Mouse (Mus musculus) frontal cortex, postnatal 10 days (tissue): ENCODE measurements at regions not wholly inside any gene's neighbourhood (a gene's known extent, or its start where the extent isn't known, plus 50 kb on each side); places are given as distances from the start of the nearest gene placed in this dataset.

Source experiments
- DNase-seq, 2 experiments: peaks; one replicate each; pipeline ENCODE4 v3.0.0; 2022; ENCODE audit warnings: low spot score in 2 of 2, mixed read lengths in 1 of 2

DNA sequence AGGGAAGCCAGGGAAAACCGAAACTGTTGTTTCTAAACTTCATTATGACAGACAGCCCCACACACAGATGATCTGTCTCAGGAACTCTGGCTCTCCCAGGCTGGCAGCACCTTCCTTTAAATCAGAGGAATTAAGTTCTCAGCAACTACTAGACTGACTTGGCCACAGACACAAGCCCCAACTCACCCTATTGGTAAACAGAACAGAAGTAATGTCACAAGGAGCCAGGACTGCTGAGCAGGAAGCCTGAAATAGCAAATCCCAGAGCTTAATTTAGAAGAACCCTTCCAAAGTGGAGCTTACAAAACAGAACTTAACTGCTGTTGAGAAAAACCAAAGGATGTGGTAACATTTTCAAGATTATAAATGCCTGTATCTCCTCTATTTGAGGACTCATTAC, 174.8 kb downstream of the Nfkbiz start:
- DNase-seq: no peak

DNA sequence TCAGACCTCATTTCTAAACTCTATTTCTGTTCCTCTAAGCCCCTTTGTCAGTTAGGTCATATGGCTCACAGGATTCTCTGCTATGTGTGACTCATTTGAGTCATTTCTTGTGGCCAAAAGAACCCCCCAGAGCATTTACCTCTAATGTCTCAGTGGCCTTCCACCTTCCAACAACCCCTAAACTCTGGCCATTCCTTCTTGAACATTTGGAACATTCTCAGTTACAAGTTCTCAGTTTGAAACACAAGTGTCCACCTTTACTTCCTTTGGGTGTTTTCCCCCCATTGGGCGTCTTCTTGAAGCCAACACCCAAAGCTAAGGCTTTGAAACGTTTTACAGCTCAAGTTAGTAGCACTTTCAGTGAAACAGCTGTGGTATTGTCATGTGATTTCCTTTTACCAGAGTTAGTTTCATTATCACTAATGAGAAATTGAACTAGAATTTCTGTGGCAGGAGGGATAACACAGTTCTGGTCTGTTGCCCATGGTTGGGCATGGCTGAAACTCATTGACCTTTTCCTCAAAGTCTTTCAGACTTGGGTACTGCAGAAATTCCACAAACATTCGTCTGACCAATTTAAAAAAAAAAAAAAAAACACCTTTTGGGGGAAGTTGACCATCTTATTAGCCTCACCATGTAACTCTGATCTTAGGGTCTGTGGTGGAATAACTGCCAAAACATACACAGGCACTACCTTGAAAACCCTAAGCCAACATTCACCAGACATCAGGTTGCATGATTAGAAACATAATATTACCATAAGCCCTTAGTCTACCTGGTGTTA, 201.8 kb downstream of the Nfkbiz start:
- DNase-seq: no peak

DNA sequence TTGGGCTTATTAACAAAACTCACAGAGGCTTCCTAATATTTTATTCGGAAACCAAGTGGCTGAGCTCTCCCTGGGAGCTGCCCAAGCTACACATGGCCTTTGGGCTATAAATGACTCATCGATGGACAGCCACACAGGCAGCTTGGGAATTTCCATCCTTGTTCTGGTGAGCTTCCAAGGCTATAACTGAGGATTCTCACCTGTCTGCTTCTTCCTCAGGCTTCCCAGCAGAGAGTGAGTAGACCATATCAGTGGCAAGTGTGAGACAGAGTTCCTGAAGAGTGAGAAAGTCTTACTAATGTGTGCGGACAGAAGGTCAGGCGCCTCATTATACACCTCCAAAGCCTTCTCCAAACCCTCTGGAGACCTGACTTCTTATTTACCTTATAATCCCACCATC, 202.5 kb downstream of the Nfkbiz start:
- DNase-seq: no peak

DNA sequence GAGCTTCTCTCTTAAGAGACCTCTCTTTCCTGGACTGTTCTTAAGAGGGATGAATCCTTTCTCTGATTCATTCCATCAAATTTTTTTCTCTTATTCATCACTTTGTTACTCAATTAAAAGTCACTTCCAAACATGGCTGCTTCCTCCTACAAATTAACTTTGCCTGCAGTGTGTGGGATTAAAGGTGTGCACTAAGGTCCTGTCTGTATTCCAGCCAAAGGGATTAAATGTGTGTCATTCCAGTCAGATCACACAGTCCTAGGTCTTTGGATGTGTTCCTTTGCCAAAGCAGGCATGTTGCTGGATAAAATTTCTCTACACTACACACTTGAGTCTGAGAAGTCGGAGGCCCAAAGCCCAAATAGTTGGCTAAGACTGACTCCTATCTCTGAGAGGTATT, 204.0 kb downstream of the Nfkbiz start:
- DNase-seq: no peak

DNA sequence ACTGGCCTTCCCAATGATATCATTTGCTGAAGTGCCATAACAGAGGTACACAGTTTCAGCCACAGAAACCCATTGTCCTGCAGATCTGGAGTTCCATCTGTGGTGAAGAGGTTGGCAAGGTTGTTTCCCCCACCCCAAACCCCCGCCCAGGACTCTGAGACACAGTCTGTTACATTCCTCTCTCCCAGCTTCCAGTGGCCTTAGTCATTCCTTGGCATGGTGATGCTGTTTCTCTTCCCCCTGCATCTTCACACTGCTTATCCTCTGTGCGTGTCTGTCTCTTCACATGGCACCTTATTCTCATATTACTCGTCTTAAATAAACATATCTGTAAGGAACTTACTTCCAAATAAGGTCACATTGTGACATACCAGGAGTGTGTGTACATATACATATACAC, 206.5 kb downstream of the Nfkbiz start:
- no peak for DNase-seq

DNA sequence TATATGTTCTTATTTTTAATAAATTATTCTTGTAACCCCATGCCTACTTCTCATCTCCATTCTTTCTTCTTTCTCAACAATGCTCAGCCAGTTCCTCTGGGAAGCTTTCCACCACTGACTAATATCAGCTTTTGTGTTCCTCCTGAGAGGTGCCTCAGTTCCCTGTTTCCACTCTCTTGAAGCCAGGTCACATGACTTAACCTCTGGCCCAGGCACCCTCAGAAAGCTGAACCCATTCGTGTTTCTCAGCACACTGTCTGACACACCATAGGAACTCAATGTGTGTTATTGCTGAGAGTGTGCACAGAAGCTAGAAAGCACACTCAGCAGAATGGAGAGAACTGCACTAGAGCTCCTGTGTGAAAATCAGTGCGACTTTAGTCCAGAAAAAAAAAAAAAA, 207.1 kb downstream of the Nfkbiz start:
- DNase-seq: no peak

DNA sequence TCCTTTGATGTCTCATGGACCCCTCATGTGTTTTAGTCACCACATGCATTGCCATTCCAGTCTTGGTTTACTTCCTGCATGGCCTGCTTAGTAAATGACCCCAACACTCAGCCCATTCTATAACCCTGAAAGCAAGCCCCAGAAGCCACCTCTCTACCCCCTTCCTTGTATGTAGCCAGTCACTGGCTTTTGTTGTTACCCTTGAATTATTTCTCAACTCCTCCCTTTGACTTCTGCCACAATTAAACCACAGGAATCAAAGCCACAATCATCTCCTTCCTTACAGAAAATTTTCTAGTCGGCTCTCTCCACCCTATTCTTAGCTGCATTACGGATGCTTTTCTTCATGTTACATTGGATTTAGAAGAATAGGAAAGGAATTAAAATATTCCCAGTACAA, 207.7 kb downstream of the Nfkbiz start:
- DNase-seq: no peak

DNA sequence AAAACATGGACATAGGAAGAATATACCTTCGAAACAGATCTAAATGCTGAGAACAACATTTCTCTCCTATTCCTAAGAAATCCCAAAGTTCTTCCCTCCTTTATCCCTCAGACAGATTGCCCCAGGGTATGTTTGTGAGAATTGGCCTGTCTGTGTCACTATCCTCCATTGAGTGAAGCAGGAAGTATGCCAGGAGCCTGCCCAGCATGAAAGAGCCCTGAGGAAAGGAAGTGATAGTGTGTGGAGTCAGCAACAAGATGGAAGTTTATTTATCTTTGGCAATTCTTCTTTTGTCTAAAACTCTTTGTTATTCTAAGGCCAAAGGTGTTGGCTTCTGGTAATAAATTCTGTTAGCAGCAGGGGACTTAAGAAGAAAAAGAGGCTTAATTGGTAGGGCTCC, 211.2 kb downstream of the Nfkbiz start:
- no peak for DNase-seq

DNA sequence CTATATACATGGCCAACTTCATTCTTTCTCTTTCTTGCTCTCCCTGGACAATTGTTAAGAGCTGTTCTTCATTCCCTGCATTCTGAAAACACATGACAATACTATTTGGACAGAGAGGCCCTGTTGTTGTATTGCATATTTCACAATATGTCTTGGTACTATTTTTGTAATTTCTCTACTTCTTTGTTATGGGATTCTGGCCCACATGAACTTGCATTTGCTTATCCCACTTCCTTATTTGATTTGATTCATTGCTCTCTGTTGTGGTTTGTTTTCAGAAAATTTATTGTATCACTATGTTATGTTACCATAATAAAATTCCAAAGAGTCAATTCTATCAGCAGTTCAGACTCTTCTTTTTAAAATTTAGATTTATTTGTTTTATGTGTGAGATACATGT, 215.3 kb downstream of the Nfkbiz start:
- no peak for DNase-seq

DNA sequence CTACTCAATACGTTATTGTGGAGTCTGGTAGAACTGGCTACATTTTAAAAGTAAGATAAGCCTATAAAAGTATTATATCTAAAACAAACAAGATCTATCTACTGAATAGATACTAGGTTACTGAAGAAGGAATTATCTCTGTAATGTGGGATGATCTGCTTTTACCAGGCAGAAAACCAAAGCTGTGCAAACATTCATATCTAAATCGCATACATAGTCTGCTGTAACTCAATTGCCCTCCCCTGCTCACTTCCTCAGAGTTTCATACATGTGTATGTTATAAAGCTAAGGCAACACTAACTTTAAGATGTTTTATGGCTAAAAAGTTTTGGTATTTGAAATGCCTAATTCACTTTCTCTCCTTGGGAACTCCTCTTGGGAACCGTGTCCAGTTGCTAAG, 219.0 kb downstream of the Nfkbiz start:
- no peak for DNase-seq

DNA sequence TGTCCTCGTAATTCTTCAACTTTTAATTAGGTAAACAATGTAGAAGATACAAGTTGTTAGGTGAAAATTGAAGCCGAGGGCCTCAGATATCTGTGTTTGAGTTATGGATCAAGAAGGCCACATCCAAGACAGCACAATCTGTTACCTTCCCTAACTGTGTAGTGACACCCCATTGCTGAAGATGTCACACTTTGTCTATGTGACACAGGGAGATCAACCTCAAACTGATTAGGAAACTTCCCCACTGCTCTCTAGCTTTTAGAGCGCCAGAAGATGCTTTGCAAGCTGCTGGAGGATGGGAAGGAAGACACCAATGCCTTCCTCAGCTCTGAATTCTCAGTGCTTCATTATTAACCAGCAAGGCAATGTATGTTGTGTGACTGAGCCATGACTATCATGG, 220.7 kb downstream of the Nfkbiz start:
- DNase-seq: no peak

DNA sequence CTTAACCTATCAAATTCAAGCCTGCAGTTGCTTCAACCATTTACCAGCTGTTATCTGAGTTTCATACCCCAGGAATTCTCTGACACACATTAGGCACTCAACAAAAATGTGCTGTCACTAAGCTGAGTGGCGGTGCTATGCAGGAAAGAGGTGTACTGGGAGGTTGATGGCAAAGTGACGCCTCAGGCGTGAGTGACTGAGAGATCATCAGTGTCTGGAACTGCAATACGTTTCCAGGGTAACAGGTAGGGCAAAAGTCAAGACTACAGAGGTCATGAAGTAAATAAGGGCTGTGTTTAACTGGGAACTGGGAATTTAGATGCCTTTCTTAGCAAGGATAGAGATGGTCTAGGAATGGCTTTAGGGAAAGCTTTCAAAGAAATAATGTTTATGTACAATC, 221.2 kb downstream of the Nfkbiz start:
- DNase-seq: no peak

DNA sequence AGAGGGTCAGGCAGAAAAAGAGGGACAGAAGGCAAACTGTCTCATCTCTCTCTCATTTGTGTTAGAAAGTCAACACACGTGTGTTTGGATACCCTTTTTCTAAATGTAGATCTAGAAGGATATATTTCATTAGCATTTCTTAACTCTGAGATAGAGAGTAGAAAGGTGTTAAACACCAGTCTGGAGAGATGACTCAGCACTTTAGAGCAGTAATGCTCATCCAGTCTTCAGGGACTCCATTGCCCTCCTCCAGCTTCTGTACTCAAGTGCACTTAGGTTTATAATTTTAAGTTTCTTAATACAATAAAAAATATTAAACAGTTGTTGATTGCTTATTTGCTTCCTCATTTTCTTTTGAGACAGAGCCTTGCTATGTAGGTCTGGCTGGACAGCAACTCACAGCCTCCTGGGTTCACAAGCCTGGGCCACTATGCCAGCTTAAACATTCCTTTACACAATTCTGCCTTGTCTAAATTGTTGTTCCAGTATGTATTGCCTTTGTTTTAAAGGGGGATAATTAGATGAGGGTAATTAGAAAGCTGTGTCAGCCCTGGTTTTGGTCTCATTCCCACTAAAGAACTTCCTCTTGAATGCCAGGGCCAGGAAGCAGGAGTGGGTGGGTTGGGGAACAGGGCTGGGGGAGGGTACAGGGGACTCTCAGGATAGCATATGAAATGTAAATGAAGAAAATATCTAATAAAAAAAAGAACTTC, 222.1 kb downstream of the Nfkbiz start:
- DNase-seq: no peak

DNA sequence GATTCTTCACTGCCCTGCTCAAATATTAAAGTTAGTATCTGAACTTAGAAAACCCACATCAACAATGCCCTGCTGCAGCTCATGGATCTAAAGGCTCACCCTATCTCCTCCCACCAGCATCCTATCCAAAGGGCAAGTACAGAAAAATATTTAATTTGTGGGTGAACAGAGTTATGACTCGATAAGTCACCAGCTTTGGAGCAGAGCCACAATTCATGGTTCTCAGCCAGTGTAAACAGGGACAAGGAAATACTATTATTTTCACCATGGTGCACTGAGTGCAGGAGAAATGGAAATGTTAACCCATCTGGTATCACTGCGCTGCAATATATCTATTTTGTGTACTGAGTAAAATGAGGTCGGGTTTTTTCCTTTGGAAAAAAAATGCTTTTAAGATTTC, 225.8 kb downstream of the Nfkbiz start:
- no peak for DNase-seq

DNA sequence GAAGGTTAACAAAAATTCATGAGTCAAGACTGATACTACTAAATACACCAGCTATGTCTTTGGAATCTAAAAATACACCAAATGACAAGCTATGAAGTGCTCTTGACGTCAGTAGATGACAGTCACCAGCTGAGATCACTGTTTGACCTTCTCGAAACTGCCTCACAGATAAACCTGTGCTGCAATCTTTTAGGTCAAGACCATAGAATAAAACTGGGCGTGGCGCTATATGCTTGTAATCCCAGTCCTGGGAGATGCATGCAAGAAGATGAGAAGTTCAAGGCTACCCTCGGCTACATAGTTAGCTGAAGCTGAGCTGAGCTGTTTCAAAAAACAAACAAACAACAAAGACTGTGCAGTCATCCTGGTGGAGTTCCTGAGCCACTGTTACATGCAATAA, 226.7 kb downstream of the Nfkbiz start:
- DNase-seq: no peak

DNA sequence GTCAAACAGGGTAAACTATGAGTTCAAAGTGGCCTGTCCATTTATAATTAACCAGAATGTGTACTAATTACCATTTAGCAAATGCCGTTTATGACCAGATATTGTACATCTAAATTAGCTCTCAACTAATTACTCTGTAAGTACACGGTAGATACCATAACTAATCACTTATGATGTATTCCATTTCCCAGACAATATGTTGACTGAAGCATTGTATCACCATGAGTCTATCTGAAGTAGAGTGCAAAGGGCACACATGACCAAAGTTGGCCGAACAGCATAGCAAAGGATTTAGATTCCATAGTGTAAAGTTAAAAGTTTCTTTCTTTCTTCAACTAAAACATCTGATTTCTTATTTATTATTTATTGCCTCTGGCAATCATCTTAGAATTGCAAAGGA, 227.5 kb downstream of the Nfkbiz start:
- DNase-seq: no peak

DNA sequence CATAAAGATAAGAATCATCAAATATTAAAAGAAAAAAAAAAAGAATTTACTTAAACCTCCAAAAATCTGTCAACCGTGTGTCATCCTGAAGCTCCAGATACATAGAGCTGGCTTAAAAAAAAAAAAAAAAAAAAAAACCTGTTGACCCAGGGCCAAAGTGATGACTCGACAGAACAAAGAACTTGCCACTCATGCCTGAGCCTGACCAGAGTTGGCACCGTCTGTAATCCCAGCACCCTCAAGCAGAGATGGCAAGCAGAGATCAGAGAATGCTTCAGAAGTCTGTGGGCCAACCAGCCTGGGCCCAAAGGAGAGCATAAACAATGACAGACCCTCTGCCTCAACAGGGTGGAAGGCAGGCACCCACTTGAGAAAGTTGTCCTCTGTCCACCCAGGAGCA, 230.3 kb downstream of the Nfkbiz start:
- no peak for DNase-seq

DNA sequence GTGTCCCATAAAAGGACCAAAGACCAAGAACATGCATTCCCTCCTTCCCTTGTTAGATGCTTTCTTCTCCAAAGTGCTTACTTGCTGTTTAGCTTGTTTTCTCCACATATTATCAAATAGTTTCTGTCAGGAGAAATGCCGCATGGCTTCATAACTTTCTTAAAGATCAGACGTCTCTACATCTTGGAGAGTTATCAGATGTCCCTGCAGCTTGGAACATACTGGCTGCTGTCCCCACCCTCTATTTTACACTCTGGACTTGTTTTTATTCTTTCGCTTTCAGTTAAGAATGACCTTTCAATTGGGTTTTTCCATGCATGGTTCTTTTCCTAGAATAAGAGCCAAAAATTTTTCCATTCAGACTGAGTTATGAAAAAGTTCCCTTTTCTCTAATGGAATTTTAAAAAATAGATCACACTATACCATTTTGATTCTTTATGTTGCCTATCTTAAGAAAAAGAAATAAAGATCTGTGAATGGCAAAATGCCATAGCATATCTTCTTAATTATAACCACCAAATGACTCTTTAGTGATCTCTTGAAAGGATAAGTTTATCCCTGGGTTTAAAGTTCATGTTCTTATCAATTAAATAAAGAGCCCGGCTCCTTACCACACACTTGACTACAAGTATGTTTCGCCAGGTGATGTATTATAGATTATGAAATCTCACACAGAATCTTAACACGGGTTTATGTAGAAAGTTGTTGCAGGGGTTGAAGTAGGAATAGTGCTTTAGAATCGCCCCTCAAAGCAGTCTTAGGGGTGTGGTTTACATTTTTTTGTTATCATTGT, 232.1 kb downstream of the Nfkbiz start:
- DNase-seq: no peak

DNA sequence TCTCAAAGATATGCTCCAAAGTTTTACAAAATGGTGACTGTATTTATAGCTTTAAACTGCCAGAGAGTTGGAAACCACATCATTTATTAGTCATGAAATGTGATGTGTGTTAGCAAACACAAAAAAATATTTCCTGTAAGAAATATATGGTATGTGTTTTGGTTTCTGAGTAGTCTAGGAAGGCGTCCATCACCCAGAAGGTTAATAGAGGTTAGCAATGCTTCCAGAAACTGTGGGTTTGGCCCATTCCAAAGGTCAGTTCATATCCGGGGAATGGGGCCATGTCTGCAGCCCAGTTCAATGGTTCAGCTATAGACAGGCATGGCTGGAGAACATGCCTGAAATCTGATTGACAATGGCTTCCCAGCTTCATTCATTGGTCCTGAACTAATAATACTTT, 235.1 kb downstream of the Nfkbiz start:
- DNase-seq: no peak

DNA sequence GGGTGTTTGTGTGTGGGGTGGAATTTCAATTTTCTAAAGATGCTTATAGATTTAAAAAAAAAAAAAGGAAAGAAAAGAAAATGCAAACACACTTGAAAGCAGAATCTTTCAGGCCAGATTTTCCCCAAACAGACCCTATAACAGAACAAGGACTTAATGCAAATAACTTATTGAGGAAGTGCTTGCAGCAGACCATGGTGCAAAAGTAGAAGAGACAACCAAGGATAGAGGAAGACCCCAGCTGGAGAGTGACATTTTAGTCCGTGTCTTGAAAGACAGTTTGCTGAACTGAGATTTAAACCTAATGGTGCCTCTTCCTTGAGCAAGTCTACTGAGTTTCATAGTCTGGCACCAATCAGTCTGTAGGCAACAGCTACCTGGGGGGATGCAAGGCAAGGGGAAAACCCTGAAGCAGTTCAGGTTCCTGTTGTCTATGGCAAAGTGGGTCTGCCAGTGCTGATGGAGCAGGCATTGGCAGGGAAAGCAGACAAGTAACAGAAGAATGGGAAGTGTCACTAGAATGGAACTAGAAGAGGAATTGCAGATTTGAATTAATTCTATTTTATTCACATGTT, 249.2 kb downstream of the Nfkbiz start:
- no peak for DNase-seq

DNA sequence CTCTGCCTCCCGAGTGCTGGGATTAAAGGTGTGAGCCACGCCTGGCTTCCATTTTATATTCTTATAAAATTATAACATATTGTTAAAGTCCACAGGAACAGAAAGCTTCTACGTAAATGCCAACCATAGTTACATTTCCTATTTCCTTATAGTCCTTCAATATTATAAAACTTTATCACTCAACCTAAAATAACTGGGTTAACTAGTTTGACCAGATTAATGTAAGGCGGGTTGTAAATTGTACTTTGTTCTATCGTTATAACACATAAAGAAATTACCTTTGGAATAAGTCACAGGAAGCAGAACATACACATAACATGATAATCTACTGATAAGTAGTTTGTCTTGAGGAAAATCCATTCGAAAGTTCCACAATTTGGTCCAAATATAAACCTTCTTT, 251.6 kb downstream of the Nfkbiz start:
- no peak for DNase-seq

DNA sequence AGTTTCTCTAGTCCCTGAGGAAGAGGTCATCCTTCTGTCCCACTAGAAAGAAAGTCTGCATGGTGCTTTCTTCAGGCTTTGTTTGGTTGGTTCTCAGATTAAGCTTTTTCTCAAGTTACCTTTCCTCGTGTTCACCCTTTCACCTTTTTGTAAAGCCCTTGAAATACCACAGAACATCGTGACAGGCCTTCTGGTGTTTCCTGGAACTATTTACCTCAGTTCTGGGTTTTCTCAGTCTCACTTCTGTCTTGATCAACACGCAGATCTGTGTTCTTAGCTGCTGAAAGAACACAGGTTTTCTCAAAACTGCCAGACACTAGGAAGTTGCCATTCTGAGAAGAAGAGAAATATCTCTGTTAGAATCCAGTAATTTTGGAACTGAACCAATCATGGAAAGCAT, 255.8 kb downstream of the Nfkbiz start:
- DNase-seq: no peak
